Mouse (Mus musculus) limb, embryonic 11.5 days (tissue): ENCODE measurements at regions not wholly inside any gene's neighbourhood (a gene's known extent, or its start where the extent isn't known, plus 50 kb on each side); places are given as distances from the start of the nearest gene placed in this dataset.

Experiments used
- ATAC-seq: fragments of 200-750 bp; cut with Nextera tagmentation; 2 replicates; pipeline ENCODE4 v1.8.0; 2017; ENCODE audit warnings: low read depth; ENCODE audit not compliant: insufficient number of reproducible peaks, low FRiP score, low TSS enrichment
- DNase-seq: peaks from one replicate; pipeline ENCODE4 v3.0.0-alpha.2; 2015; ENCODE audit warnings: low spot score
- H3K27ac ChIP-seq: fragments of 300-500 bp; sonication (generic); replicated peaks from 2 replicates; pipeline ENCODE4 v1.5.1; 2014; ENCODE audit warnings: low read depth, mild to moderate bottlenecking, low read length
- H3K27me3 ChIP-seq: fragments of 300-500 bp; sonication (generic); 2 replicates; pipeline ENCODE4 v1.6.1; 2014; ENCODE audit warnings: mild to moderate bottlenecking, low read length, mixed read lengths; ENCODE audit not compliant: control insufficient read depth, insufficient read depth
- H3K36me3 ChIP-seq: fragments of 300-500 bp; sonication (generic); 2 replicates; pipeline ENCODE4 v1.6.1; 2014; ENCODE audit warnings: mild to moderate bottlenecking, low read length, moderate library complexity, mixed read lengths; ENCODE audit not compliant: control insufficient read depth, insufficient read depth
- H3K4me1 ChIP-seq: fragments of 300-500 bp; sonication (generic); 2 replicates; pipeline ENCODE4 v1.6.1; 2014; ENCODE audit warnings: low read length, mixed read lengths; ENCODE audit not compliant: control insufficient read depth, insufficient read depth
- H3K4me2 ChIP-seq: fragments of 300-500 bp; sonication (generic); 2 replicates; pipeline ENCODE4 v1.6.1; 2014; ENCODE audit warnings: low read depth, mild to moderate bottlenecking, moderate library complexity; ENCODE audit not compliant: severe bottlenecking
- H3K4me3 ChIP-seq: fragments of 300-500 bp; sonication (generic); 2 replicates; pipeline ENCODE4 v1.5.1; 2014; ENCODE audit warnings: low read depth, low read length
- H3K9ac ChIP-seq: fragments of 300-500 bp; sonication (generic); 2 replicates; pipeline ENCODE4 v1.6.1; 2014; ENCODE audit warnings: mild to moderate bottlenecking, low read length
- H3K9me3 ChIP-seq: fragments of 300-500 bp; sonication (generic); 2 replicates; pipeline ENCODE4 v1.6.1; 2016; ENCODE audit warnings: low read length; ENCODE audit not compliant: control insufficient read depth
- WGBS: fragments of 180-500 bp; shearing (Covaris S2); extraction: QIAGEN DNeasy Blood & Tissue Kit; methylation state at CpG from one replicate; pipeline ENCODE4 v1.1.7; 2014; 5-methylcytosine and 5-hydroxymethylcytosine counted together

DNA sequence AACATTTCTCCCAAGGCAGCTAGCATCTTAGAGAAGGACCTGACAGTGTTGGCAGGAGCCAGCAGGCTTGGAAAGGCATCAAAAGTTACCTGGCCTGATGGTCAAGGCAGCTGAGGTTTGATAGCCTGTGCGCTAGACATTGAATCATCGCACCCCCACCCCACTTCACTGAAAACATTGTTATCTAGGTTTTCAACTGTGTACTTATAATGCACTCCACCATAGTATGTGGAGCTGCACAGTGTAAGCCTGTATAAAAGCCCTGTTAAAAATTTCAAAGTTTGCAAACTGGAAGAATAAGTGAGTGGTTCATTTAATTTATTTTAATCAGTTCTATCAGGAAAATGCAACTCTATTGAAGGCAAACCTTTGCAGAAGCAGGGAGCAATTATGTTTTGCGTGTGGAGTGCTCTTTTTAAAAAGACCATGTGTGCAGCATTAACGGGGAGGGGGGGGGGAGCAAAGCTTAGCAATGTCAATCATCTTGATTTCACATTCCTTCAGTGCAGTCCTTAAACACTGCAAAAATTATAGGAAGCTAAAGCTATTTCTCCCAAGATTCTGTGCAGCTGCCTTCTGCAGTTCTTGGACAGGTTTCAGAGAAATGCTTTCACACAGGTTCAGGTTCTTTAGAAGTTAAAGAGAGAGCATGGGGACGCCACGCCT, 304.4 kb upstream of the Ldb2 start:
- Histone ChIP-seq H3K9ac (no peak overlapping the region), H3K27me3 (no peaks in the 10 kb centered on the region), H3K4me3 (no peak overlapping the region), H3K27ac (no peak overlapping the region), H3K9me3 (no peaks in the 10 kb centered on the region), H3K36me3 (no peaks in the 10 kb centered on the region), H3K4me2 (no peak overlapping the region), H3K4me1 (peaks cover 6% of the 10 kb centered on the region; the same call in 1 of the 2 replicates)
- DNase-seq = no peak
- 79% methylated on average over 6 of the region's 6 CpGs for WGBS
- ATAC-seq = no peak

DNA sequence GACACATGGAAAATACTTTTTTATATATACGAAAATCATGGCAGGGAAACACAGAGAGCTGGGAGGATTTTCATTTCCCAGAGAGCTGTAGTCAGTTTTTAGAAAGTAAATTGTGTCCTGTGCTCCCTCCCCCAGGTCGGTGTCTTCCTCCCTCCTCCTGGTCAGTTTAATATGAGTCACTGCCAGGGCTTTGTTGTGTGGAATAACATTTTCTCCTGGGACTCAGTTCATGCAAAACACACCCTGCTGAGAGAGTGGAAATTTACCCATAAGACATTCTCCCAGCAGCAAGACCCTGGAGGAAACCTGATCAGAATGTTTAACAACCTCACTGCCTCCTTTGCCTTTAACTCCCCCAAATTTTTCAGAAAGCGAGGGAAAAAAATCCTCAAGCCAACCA, 303.2 kb upstream of the Ldb2 start:
- DNase-seq = no peak
- no peak for ATAC-seq
- Histone ChIP-seq H3K36me3 (no peaks in the 10 kb centered on the region), H3K27ac (no peak overlapping the region; the same call in 1 of the 2 replicates), H3K9ac (no peak overlapping the region), H3K4me2 (no peak overlapping the region), H3K9me3 (no peaks in the 10 kb centered on the region), H3K4me3 (no peak overlapping the region), H3K4me1 (peaks cover 6% of the 10 kb centered on the region; the same call in 1 of the 2 replicates), H3K27me3 (no peaks in the 10 kb centered on the region)
- WGBS = 57% methylated on average over 3 of the region's 3 CpGs

DNA sequence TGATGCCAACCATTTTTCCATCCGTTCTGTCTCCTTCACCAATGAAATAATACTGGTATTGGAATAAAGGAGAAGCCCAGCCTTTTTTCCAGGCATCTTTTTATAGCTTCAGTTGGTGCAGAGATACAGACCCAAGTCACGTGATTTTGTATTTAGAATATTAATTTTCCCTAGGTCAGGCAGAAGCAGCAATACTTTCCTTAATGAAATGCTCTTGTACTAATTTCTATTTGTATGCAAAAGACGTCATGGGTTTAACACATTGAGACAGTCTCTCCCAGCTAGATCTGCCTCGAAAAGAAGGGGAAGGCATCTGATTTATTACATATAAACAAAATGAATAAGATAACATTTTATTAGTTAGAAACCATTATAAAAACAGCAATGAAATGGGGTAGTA, 302.3 kb upstream of the Ldb2 start:
- WGBS = 82% methylated on average over 4 of the region's 4 CpGs
- Histone ChIP-seq H3K27ac (no peak overlapping the region), H3K4me1 (peaks cover 6% of the 10 kb centered on the region; the same call in 1 of the 2 replicates), H3K9me3 (no peaks in the 10 kb centered on the region), H3K4me3 (no peak overlapping the region), H3K9ac (no peak overlapping the region), H3K4me2 (no peak overlapping the region), H3K27me3 (no peaks in the 10 kb centered on the region), H3K36me3 (no peaks in the 10 kb centered on the region)
- no peak for ATAC-seq
- no peak for DNase-seq

DNA sequence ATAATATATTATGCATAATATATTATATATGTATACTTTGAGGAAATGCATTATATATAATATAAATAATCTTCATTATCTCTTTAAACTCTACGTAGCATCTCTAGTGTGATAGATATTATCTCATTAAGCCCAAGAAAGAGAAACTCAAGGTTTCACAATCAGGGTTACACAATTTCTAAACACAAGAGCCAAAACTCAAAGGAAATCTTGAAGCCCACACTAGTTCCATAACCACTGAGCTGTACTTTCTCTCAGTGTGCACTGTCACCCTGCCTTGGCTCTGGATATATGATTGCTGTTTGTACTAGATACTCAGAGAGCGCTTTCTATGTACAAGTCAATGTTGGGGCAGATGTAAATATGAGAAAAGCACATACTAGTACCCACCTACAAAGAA, 299.6 kb upstream of the Ldb2 start:
- 97% methylated on average over 2 of the region's 2 CpGs for WGBS
- DNase-seq = no peak
- no peaks in the 10 kb centered on the region for H3K36me3 ChIP-seq

DNA sequence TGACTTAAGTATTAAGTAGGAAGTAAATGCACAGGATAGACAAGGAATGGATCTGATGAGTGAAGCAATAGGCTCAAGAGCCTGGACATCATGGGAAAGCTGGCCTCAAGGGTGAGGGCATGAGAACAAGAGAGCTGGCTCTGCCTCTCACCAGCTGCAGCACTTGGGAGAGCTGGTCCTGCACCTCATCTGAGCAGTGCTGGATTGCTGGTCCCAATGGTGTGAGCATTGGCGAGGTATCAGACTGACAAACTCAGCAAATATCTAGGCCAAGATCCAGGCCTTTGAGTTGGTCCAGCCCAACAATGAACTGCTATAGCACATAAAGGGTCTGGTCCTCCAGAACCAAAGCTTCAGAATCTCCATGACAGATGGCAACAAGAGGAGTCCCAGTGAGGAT, 298.5 kb upstream of the Ldb2 start:
- H3K27me3 ChIP-seq = no peaks in the 10 kb centered on the region
- H3K27ac ChIP-seq = no peak overlapping the region
- no peaks in the 10 kb centered on the region for H3K36me3 ChIP-seq
- H3K9ac ChIP-seq = no peak overlapping the region
- WGBS = 92% methylated on average over 1 of the region's 1 CpGs
- 0 out of 2 replicates have a peak, but pooled peaks cover 2% of the 10 kb centered on the region for H3K4me1 ChIP-seq
- H3K9me3 ChIP-seq = no peaks in the 10 kb centered on the region
- DNase-seq (no peak), ATAC-seq (no peak)
- no peak overlapping the region for H3K4me3 ChIP-seq
- no peak overlapping the region for H3K4me2 ChIP-seq

More for the DNA sequence above, 299.6 kb upstream of the Ldb2 start:
- ATAC-seq = no peak
- Histone ChIP-seq H3K27ac (no peak overlapping the region), H3K27me3 (no peaks in the 10 kb centered on the region), H3K4me1 (0 out of 2 replicates have a peak, but pooled peaks cover 2% of the 10 kb centered on the region), H3K9me3 (no peaks in the 10 kb centered on the region), H3K4me3 (no peak overlapping the region), H3K9ac (no peak overlapping the region), H3K4me2 (no peak overlapping the region)

DNA sequence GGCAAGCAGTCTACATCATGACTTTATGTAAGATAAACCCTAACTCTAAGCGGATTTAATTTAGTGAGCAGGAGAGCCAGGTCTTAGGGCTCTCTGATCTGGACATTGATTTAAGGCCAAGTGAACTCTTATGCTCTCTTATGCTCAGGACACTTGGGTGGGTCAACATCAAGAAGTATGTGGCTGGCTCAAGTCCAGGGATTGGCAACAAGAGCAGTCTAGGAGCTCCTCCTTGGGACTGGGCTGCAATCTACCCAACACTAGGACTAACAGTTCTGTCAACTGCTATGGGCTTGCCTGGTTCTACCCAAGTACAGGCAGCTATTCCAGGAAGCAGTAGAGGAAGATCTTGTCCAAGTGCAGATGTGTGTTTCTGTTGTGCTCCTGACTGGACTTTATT, 285.3 kb upstream of the Ldb2 start:
- DNase-seq = no peak
- 97% methylated on average over 1 of the region's 1 CpGs for WGBS
- Histone ChIP-seq H3K27ac (no peak overlapping the region), H3K9me3 (no peaks in the 10 kb centered on the region), H3K4me2 (no peak overlapping the region), H3K36me3 (no peaks in the 10 kb centered on the region), H3K4me3 (no peak overlapping the region), H3K27me3 (no peaks in the 10 kb centered on the region), H3K4me1 (no peaks in the 10 kb centered on the region), H3K9ac (no peak overlapping the region)
- no peak for ATAC-seq

DNA sequence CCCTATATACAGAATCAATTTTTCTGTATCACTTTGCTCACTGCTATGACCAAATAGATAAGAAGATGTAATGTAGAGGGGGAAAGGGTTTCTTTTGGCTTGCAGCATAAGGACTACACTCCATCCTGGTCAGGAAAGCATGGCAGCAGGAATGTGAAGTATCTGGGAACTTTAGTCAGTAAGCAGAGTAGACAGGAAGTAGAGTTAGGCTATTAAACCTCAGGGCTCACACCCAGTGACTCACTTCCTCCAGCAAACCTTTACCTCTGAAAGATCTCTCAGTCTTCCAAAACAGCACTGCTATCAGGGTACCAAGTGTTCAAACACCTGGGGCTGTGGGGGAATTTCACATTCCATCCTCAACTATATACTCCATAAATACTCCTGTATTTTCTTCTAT, 283.1 kb upstream of the Ldb2 start:
- Histone ChIP-seq H3K4me3 (no peak overlapping the region), H3K9ac (no peak overlapping the region), H3K4me2 (no peak overlapping the region), H3K27me3 (no peaks in the 10 kb centered on the region), H3K36me3 (no peaks in the 10 kb centered on the region), H3K9me3 (no peaks in the 10 kb centered on the region), H3K4me1 (no peaks in the 10 kb centered on the region), H3K27ac (no peak overlapping the region)
- ATAC-seq (no peak), DNase-seq (no peak)

DNA sequence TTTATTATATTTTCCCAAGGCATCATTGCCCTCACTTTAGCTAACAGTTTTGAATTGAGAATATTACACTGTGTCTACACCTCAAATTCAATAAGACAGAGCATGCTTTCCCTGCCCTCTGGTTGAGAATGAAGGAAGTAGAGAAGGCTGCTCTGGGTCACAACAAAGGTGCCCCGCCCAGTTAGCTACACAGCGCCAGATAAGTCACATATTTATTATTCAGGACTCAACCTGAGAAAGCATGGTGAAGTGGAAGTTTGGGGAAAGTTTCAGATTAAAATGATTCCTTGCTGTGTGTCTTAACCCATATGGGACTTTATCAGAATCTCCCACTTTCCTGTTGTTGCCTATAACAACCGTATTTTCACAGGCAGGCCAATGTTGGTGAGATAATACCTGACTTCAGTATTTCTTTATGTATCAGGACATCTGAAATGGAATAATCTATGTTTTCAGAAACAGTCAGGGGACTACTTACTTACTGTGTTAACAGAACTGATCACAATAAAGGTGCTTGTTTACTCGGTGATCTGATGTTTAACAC, 276.9 kb upstream of the Ldb2 start:
- H3K4me3 ChIP-seq = no peak overlapping the region
- no peaks in the 10 kb centered on the region for H3K9me3 ChIP-seq
- no peak for DNase-seq
- no peak for ATAC-seq
- no peaks in the 10 kb centered on the region for H3K36me3 ChIP-seq
- no peak overlapping the region for H3K4me2 ChIP-seq
- no peaks in the 10 kb centered on the region for H3K4me1 ChIP-seq
- no peak overlapping the region for H3K27ac ChIP-seq
- H3K27me3 ChIP-seq = no peaks in the 10 kb centered on the region
- no peak overlapping the region for H3K9ac ChIP-seq
- 84% methylated on average over 4 of the region's 4 CpGs for WGBS

DNA sequence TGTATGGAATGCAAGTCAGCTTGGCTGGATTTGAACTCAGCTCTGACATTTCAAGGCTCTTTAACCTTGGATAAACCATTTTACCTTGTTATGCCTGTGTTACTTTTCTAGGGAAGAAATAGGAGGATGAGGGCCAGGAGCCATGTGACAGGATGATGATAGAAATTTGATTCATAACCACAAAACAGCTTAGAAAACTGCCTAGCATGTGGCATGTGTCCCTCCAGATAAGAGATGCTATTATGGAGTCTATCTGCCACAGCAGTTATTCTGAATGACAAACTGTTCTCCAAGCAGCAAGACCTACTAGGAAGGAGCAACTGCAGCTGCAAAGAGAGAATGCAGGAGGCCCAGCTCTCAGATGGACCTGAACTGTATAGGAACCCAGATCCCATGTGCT, 275.7 kb upstream of the Ldb2 start:
- Histone ChIP-seq H3K9ac (no peak overlapping the region), H3K27ac (no peak overlapping the region), H3K4me3 (no peak overlapping the region), H3K4me2 (no peak overlapping the region), H3K4me1 (no peaks in the 10 kb centered on the region), H3K9me3 (no peaks in the 10 kb centered on the region), H3K27me3 (no peaks in the 10 kb centered on the region), H3K36me3 (no peaks in the 10 kb centered on the region)
- DNase-seq (no peak), ATAC-seq (no peak)
